Mouse (Mus musculus) midbrain, postnatal 0 days (tissue): ENCODE results near the gene Rassf8. TPM values are rescaled to one million over a fixed set of nuclear protein-coding genes. Genes with fewer than 3 reads are reported as not detected.

Experiments
- ATAC-seq: fragments of 200-750 bp; cut with Nextera tagmentation; 2 replicates; pipeline ENCODE4 v1.8.0; 2017; ENCODE audit warnings: moderate number of reproducible peaks, mild to moderate bottlenecking, moderate TSS enrichment, moderate library complexity; ENCODE audit not compliant: low FRiP score
- DNase-seq: peaks from one replicate; pipeline ENCODE4 v3.0.0-alpha.2; 2015; ENCODE audit warnings: low spot score
- H3K27ac ChIP-seq: fragments of 300-500 bp; sonication (generic); 2 replicates; pipeline ENCODE4 v1.5.1; 2014; ENCODE audit warnings: low read depth, mild to moderate bottlenecking, low read length, mixed read lengths
- H3K27me3 ChIP-seq: fragments of 300-500 bp; sonication (generic); 2 replicates; pipeline ENCODE4 v1.6.1; 2014; ENCODE audit warnings: low read length, control low read depth, mixed read lengths; ENCODE audit not compliant: insufficient read depth
- H3K36me3 ChIP-seq: fragments of 300-500 bp; sonication (generic); 2 replicates; pipeline ENCODE4 v1.6.1; 2014; ENCODE audit warnings: low read length, control low read depth, mixed read lengths; ENCODE audit not compliant: insufficient read depth
- H3K4me1 ChIP-seq: fragments of 300-500 bp; sonication (generic); 2 replicates; pipeline ENCODE4 v1.6.1; 2014; ENCODE audit warnings: mild to moderate bottlenecking, control low read depth, antibody characterized with exemption, low read length, mixed read lengths; ENCODE audit not compliant: insufficient read depth
- H3K4me2 ChIP-seq: fragments of 300-500 bp; sonication (generic); 2 replicates; pipeline ENCODE4 v1.6.1; 2014; ENCODE audit warnings: low read depth, mild to moderate bottlenecking, low read length, mixed read lengths; ENCODE audit not compliant: poor library complexity, severe bottlenecking
- H3K4me3 ChIP-seq: fragments of 300-500 bp; sonication (generic); 2 replicates; pipeline ENCODE4 v1.5.1; 2014; ENCODE audit warnings: low read depth, mild to moderate bottlenecking, low read length, moderate library complexity
- H3K9ac ChIP-seq: fragments of 300-500 bp; sonication (generic); replicated peaks from 2 replicates; pipeline ENCODE4 v1.6.1; 2014; ENCODE audit warnings: mild to moderate bottlenecking, low read length, moderate library complexity, mixed read lengths; ENCODE audit not compliant: poor library complexity, severe bottlenecking
- H3K9me3 ChIP-seq: fragments of 300-500 bp; sonication (generic); 2 replicates; pipeline ENCODE4 v1.6.1; 2016; ENCODE audit warnings: low read length, control low read depth
- CTCF ChIP-seq: IDR thresholded peaks from 2 replicates; pipeline ENCODE4 v1.5.1; 2016; ENCODE audit warnings: antibody characterized with exemption, mild to moderate bottlenecking
- WGBS: fragments of 180-500 bp; shearing (Covaris S2); extraction: QIAGEN DNeasy Blood & Tissue Kit; methylation state at CpG from one replicate; pipeline ENCODE4 v1.1.7; 2014; 5-methylcytosine and 5-hydroxymethylcytosine counted together
- polyA plus RNA-seq: library from polyadenylated mRNA; unstranded; fragments of >200 nt; fragmentation: Nextera tagmentation; extraction: Ambion mirVana; gene quantifications from 2 replicates; pipeline ENCODE4 v1.2.1, GENCODE M21; 2015
- total RNA-seq: library from RNA; depleted of rRNA; stranded (reverse); fragments of >200 nt; gene quantifications from 2 replicates; pipeline ENCODE4 v1.2.3, GENCODE M21; 2014

Rassf8 gene
- total and polyA plus RNA-seq, 2 experiments from 2014 or later, result 5.6 to 16.3 TPM

- Histone ChIP-seq H3K9me3 (no peaks in the 10 kb centered on the region), H3K36me3 (no peaks in the 10 kb centered on the region), H3K27me3 (no peaks in the 10 kb centered on the region), H3K4me1 (no peaks in the 10 kb centered on the region), H3K9ac (no peak overlapping the region), H3K4me3 (no peak overlapping the region), H3K4me2 (no peak overlapping the region), H3K27ac (no peak overlapping the region)
- WGBS, result 75% methylated on average over 4 of the region's 4 CpGs
- no peak for DNase-seq
- ATAC-seq, result no peak
- TF ChIP-seq CTCF, result no peak
These were observed 29.7 kb downstream of the Rassf8 start for GRCm38 (mm10) chr6:145776241-145776640.

GRCm38 (mm10) chr6:145779383-145779782 is 32.8 kb downstream of the Rassf8 start:
- H3K27me3 ChIP-seq, result no peaks in the 10 kb centered on the region
- TF ChIP-seq CTCF, result no peak
- DNase-seq (no peak), ATAC-seq (no peak)
- H3K4me2 ChIP-seq, result no peak overlapping the region
- H3K36me3 ChIP-seq, result no peaks in the 10 kb centered on the region
- no peaks in the 10 kb centered on the region for H3K4me1 ChIP-seq
- H3K27ac ChIP-seq, result no peak overlapping the region
- H3K4me3 ChIP-seq, result no peak overlapping the region
- H3K9me3 ChIP-seq, result no peaks in the 10 kb centered on the region
- 35% methylated on average over 6 of the region's 6 CpGs for WGBS
- no peak overlapping the region for H3K9ac ChIP-seq

GRCm38 (mm10) chr6:145780180-145780802 is 33.7 kb downstream of the Rassf8 start:
- no peak overlapping the region for H3K27ac ChIP-seq
- DNase-seq (no peak), ATAC-seq (no peak)
- no peaks in the 10 kb centered on the region for H3K9me3 ChIP-seq
- H3K4me2 ChIP-seq, result no peak overlapping the region
- no peaks in the 10 kb centered on the region for H3K36me3 ChIP-seq
- TF ChIP-seq CTCF, result no peak
- no peaks in the 10 kb centered on the region for H3K4me1 ChIP-seq
- no peaks in the 10 kb centered on the region for H3K27me3 ChIP-seq
- no peak overlapping the region for H3K9ac ChIP-seq
- no peak overlapping the region for H3K4me3 ChIP-seq
- 62% methylated on average over 8 of the region's 8 CpGs for WGBS

GRCm38 (mm10) chr6:145781256-145781655 is 34.7 kb downstream of the Rassf8 start:
- no peak overlapping the region for H3K4me3 ChIP-seq
- no peak overlapping the region for H3K27ac ChIP-seq
- 87% methylated on average over 9 of the region's 9 CpGs for WGBS
- H3K9ac ChIP-seq, result no peak overlapping the region
- H3K9me3 ChIP-seq, result no peaks in the 10 kb centered on the region
- no peaks in the 10 kb centered on the region for H3K4me1 ChIP-seq
- no peak for DNase-seq
- H3K36me3 ChIP-seq, result no peaks in the 10 kb centered on the region
- ATAC-seq, result no peak
- TF ChIP-seq CTCF, result no peak
- no peak overlapping the region for H3K4me2 ChIP-seq
- no peaks in the 10 kb centered on the region for H3K27me3 ChIP-seq

- TF ChIP-seq CTCF, result no peak
These were observed 35.4 kb downstream of the Rassf8 start for GRCm38 (mm10) chr6:145781966-145782365.

GRCm38 (mm10) chr6:145787311-145787710 is 40.8 kb downstream of the Rassf8 start:
- ATAC-seq (no peak), DNase-seq (no peak)
- 94% methylated on average over 2 of the region's 2 CpGs for WGBS
- no peaks in the 10 kb centered on the region for H3K27me3 ChIP-seq
- H3K4me1 ChIP-seq, result no peaks in the 10 kb centered on the region
- H3K9me3 ChIP-seq, result no peaks in the 10 kb centered on the region
- no peak for TF ChIP-seq CTCF
- H3K4me3 ChIP-seq, result no peak overlapping the region
- no peak overlapping the region for H3K4me2 ChIP-seq
- no peak overlapping the region for H3K27ac ChIP-seq
- no peaks in the 10 kb centered on the region for H3K36me3 ChIP-seq
- H3K9ac ChIP-seq, result no peak overlapping the region

More at GRCm38 (mm10) chr6:145781966-145782365, 35.4 kb downstream of the Rassf8 start:
- H3K4me1 ChIP-seq, result no peaks in the 10 kb centered on the region
- H3K9me3 ChIP-seq, result no peaks in the 10 kb centered on the region
- H3K4me2 ChIP-seq, result no peak overlapping the region
- H3K4me3 ChIP-seq, result no peak overlapping the region
- no peaks in the 10 kb centered on the region for H3K36me3 ChIP-seq
- H3K9ac ChIP-seq, result no peak overlapping the region
- 69% methylated on average over 2 of the region's 2 CpGs for WGBS
- H3K27ac ChIP-seq, result no peak overlapping the region
- no peaks in the 10 kb centered on the region for H3K27me3 ChIP-seq
- DNase-seq (no peak), ATAC-seq (no peak)
